Mouse (Mus musculus) activated CD4-positive, CD25-positive, alpha-beta regulatory T cell, adult 4 months (primary cell): Measurements from ENCODE around the gene Prickle3. TPM values are rescaled to one million over a fixed set of nuclear protein-coding genes. Genes with fewer than 3 reads are reported as not detected.
A peak's percentile ranks its signal among the peaks of the same experiment; 100 is the strongest.
"Not testable (repeated sequence)": the region's sequence is repeated elsewhere in the genome, so short reads cannot be mapped to it uniquely, and the experiment has no call there.

Experiments used
- ATAC-seq: one replicate; pipeline ENCODE4 v1.8.0; 2017
- polyA plus RNA-seq, 2 experiments: library from polyadenylated mRNA; unstranded; fragments of 100-300 nt; shearing (Covaris generic); gene quantifications; one replicate each; pipeline ENCODE4 v1.2.1; 2017

The Prickle3 gene
- polyA plus RNA-seq, 2 experiments from 2014 or later: 6.3 TPM

DNA sequence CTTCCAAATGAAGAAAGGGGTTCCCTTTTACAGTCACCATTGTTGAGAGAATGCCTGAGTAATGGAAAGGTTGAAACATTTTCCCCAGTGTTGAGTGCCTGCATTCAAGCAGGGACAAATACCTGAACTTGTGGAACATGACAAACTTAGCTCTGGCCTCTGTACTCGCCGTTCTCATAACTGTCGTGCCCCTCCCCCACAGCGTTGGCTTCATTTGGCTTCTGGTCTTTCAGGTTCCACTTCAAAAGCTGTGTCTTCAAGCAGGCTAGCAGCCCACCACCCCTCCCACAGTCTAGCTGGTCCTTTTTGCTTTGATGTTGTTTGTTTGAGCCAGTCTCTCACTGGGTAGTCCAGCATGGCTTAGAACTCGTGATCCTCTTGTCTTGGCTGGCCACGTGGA is 15.7 kb downstream of the Prickle3 start:
- no peak for ATAC-seq

DNA sequence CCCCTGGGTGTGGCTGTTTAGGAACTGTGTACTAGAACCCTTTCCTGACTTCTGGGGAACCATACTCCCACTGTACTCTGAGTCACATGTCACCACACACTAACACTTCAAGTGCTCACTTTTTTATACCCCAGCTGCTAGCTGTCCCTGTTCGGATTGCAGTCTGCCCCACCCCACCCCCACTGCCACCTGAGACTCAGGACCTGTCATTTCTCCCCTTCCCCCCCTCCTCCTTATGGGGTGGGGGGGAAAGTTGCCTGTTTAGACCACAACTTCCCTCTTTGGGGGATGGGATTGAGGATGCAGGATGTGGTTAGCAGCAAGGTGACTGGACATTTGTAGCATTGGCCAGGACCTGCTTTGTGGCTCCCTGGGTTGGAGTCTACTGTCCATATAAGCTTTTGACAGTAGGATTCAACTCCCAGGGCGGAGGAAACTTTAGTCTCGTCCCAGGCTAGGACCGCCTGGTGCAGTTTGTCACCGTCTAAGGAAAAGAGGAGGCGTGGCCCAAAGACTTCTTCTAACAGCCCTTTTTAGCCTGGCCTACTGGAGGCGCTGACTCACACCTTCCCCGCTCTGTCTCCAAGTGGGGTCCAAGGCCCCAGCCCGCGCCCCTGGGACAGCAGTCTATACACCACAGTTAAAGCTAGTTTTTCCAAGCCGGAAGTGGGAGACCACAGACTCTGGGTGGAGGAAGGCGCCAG is 16.7 kb downstream of the Prickle3 start:
- peak; percentile 24 for ATAC-seq

DNA sequence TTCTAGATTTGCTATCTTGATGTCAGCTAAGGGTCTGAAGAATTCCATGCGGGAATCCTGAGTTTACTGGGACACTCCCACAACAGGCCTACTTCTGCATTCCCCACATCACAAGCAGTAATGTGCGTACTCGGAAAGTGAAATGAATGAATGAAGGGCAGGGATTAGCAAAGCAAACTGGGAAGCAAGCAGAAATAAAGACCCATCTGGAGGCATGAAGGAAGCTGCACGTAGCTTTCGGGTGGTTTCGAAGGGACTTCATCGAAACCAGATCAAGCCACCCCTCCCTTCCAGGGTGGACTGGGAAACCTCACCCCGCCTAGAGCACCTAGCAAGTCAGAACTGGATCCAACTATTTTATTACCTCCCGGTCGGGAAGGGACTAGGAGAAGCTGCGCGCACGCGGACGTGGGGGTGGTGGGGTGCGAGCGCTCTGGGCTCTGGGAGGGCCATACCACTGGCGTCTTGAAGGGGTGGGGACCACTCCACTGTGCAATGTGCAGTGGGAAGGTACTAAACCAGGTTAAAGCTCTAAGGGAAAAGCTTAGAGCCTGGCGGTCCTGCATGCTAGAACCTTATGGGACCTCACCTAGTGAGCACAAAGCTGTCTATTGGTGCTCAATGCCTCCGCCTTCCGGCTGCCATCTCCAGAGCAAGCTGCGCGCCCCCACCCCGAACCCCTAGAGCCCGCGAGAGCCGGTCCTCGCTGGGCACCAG is 17.4 kb downstream of the Prickle3 start:
- ATAC-seq: peak; percentile 19

DNA sequence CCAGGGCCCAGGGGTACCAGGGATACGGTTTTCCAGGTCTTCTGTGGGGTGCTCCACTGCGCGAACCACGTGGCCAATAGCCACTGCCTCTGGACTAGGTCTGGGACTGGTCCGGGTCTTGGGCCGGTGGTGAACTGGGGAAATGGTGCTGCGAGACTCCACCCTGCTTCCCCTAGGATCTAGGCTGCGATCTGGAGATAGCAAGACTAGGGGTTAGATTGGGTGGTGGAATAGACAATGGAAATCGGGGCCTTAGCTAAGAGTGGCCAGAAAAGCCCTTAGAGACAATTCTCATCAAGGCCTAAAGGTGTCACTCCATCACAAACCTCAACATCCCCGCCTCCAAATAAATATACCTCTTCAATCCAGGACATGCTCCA is 17.9 kb downstream of the Prickle3 start:
- no peak for ATAC-seq

DNA sequence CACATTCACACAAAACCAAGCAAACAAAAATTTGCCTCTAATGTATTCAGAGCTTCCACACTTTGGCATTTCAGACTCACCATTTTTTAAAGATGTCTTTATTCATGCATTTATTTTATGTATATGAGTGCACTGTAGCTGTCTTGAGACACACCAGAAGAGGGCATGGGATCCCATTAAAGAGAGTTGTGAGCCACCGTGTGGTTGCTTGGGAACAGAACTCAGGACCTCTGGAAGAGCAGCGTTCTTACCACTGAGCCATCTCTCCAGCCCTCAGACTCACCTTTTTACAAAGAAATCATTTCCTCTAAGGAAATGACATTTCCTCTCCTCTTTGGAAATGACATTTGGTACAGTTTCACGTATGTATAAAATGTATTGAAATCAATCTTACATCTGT is 21.9 kb downstream of the Prickle3 start:
- ATAC-seq: no peak

DNA sequence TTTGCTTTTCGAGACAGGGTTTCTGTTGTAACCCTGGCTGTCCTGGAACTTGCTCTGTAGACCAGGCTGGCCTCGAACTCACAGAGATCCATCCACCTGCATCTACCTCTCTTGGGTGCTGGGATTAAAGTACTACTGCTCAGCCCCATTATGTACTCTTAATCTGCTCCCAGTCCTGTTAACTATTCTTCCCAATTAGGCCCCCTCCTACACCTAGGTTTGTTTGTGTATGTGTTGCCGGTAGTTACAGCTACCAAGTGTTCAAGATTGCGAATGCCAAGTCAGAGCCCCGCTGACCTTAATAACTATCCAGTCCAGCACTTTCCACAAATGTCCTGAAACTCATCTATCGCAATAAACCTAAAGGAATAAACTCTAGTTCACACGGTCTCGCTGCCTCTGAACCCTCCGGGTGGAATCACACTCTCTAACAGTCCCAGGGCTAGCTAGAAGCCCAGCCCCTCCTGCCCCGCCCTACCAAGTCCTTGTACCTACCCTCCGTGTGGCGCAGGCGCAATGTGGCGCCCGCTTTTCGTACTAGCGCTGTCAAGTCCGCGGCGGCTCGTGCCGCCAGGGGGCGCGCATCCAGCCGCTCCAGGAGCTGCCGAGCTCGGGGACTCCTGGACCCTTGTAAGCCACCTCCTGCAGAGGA is 22.5 kb downstream of the Prickle3 start:
- peak; percentile 94 for ATAC-seq

DNA sequence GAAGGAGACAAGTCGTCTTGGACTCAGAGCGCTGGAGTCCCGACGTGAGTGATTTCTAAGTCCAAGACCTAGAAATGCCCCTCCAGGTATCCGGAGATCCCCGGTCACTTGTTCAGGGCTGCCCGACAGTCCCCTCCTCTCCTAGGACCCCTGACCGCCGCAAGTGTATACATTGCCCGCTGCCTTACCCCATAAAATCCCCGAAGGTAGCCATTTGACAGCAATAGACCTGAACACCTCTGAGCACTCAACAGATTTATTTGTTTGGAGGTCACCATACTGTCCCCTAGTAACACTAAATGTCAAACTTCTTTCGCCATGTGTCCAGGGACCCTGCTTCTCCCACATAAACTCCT is 23.0 kb downstream of the Prickle3 start:
- no peak for ATAC-seq

DNA sequence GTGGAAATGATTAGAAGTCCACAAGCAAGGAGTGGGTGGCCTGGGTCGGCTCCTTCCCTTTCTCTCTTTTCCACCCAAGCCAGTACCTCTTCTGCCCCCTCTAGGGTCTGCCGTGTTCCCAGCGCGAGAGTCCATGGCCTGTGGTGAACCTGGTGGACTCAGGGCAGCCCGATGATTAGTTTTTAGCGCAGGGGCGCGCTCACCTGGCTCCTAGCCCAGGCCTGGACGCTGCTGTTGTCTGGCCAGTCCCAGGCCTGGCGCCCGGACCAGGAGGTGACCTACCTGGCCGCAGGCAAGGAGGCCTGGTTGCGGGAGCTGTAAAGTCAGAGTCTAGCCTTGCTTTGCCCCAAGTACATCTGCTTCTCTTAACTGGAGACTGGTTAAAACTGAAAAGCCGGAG is 23.8 kb downstream of the Prickle3 start, which contains the start of gene Magix:
Gene Magix (minus strand): TSS at position 388 of the 400 bp plus-strand sequence.
- no peak for ATAC-seq

DNA sequence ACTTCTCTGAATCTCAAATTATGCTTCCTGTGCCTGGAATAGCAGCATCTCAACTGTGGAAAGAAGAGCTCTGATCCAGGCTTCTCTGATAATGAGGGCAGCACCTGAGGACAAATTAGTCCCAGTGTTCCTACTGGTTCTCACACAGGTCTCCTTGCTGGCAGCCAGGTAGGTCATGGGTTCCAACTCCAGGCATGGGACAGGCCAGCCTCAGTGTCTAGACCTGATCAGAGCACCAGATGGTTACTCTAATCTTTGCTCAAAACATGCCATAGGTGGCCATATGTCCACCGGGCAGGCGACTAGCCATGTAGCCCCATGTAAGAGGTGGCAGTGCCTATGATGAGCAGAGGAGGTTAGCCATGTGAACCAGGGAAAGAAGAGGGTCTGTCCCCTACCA is 31.3 kb downstream of the Prickle3 start:
- ATAC-seq: no peak

DNA sequence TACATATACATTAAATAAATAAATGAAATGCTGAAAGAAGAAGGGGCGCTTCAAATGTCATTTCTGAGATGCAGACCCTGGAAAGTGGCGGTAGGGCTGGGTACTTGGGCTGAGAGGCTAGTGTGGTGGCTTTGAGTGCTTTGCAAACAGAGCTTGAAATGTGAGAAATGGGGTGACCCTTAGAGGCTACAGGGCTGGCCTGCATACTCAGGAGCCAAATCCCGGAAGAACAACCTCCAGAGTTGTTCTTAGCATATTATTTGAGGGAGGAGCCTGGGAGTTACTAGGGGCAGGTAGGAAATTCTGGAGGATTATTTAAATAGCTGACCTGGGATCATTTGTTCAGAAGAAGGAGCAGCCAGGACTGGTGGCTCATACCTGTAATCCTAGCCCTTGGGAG is 33.4 kb downstream of the Prickle3 start:
- no peak for ATAC-seq

DNA sequence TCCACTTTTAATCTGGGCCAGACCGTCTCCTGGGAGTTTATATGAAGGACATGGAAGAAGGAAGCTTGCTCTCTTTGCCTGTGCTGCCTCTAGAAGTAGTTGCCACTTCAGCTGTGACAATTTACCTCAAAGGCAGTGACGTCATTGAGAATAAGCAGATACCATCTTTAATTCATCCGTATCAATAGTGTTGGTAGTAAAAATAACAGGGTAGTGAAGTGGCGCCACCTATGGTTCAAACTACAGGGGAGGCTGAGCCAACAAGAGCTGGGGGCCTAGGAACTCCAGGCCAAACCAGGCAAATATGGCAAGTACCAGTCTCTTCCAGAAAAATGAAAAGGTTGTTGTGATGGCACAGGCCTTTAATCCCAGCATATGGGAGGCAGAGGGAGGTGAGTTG is 35.8 kb downstream of the Prickle3 start:
- ATAC-seq: peak; percentile 51

DNA sequence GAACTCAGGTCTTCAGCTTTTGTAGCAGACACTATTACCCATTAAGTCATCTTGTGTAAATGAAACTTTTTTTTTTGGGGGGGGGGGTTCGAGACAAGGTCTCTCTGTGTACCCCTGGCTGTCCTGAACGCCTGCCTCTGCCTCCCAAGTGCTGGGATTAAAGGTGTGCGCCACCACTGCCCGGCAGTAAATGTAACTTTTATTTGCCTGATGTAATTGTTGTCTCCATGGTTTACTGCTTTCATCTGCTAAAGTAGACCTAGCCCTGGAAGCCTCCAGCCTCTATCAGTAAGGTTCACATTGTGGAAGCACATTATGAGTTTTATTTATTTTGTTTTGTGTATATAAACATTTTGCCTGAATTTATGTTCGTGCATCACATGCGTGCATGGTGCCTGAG is 39.5 kb downstream of the Prickle3 start:
- no peak for ATAC-seq

DNA sequence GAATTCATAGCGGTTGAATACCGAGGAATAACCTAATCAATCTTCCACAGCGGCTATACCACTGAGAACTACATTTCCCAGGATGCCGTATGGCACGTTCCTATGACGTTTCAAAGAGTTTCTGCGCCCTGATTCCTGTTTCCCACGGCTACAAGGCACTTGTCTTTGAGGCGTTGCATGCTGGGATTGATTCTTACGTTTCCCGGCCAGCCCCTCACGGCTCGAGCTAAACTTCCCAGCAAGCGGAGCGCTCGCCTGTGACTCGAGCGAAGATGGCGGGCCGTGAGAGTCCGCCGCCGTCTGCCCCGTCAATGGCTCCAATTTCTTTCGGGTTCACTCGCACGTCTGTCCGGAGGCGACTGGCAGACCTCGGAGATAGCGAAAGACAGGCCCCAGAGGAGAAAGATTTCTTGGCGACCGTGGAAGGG is 39.9 kb downstream of the Prickle3 start, which contains the start of gene Gpkow:
Gene Gpkow (plus strand): TSS at position 178 of the 428 bp plus-strand sequence.
- peak; percentile 93 for ATAC-seq

DNA sequence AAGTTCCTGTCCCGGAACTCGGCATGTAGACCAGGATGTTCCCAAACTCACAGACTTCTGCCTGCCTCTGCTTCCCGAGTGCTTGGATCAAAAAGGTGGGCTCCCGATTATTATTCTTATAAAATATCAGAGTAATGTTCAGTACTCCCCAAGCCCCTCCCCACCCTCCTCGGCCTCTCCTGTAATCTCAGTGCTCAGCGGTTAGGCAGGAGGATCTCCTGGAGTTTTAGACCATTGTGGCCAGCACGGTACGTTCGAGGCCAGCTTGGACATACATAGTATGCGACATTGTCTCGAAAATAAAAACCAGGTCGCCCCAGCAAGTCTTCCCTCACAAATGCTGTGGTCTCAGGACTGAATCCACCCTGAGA is 56.7 kb downstream of the Prickle3 start:
- not testable (repeated sequence) for ATAC-seq

DNA sequence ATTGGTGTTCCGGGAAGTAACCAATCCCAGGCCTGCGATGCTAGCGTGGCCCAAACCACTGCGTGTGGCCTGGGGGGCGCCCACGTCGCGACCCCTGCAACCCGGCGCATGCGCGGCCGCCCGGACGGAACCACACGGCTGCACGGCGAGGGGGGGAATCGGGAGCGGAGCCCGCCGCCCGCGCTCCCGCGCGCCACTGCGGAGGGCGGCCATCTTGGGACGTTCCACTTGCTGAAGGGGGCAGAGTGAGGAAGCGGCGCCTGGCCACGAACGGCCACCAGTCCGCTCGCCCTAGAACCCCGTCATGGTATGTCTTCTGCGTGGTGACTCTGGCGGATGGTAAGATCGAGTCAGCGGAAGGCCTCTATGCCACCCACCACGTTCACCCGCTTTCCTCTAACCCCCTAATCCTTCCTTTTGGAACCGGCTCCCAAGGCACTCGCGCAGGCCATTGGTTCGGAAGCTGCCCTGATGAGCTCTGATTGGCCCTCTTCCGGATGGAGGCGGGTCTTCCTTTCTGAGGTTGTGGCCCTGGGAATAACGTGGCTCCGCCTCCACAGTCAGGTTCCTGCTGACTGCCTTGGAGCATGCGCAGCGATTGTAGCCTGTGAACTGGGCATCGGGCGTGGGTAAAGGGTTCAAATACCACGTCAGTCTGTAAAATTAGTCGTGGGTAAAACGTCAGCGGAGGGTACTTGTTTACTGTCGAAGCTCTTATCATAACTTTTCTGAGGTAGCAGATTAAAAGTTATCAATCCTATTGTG is 57.3 kb downstream of the Prickle3 start, which contains the start of gene Wdr45:
Gene Wdr45 (plus strand): TSS at position 199 of the 765 bp plus-strand sequence.
- peak; percentile 96 for ATAC-seq

DNA sequence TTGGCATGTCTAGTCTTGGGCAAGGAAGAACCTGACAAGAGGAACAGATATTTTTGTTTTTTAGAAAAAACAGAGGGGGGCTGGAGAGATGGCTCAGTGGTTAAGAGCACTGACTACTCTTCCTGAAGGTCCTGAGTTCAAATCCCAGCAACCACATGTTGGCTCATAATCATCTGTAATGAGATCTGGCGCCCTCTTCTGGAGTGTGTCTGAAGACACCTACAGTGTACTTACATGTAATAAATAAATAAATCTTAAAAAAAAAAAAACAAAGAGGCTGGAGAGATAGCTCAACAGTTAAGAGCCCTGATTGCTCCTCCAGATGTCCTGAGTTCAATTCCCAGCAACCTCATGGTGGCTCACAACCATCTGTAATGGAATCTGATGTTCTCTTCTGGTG is 59.0 kb downstream of the Prickle3 start:
- ATAC-seq: not testable (repeated sequence)

Other genes starting within 250 kb of the Prickle3 start
- gene Foxp3, start 83.6 kb upstream of the Prickle3 start, polyA plus RNA-seq: 10 to 100 TPM; 31.5 to 37.6 TPM
- gene Ppp1r3f, start 83.0 kb upstream of the Prickle3 start, polyA plus RNA-seq: 1 to 10 TPM; 4.4 to 6.5 TPM
- 1 to 10 TPM; 7.3 to 9.1 TPM for gene Ccdc22, start 51.7 kb upstream of the Prickle3 start, polyA plus RNA-seq
- not detected for gene Cacna1f, start 50.2 kb upstream of the Prickle3 start, polyA plus RNA-seq
- gene Syp, start 18.8 kb upstream of the Prickle3 start, polyA plus RNA-seq: 1 to 10 TPM; 5.8 to 7.5 TPM
- gene Plp2, start 14.1 kb downstream of the Prickle3 start, polyA plus RNA-seq: 100 to 1,000 TPM; 196 to 200 TPM
- gene Magix, start 24.0 kb downstream of the Prickle3 start, polyA plus RNA-seq: not detected
- gene Gpkow, start 39.9 kb downstream of the Prickle3 start, polyA plus RNA-seq: 10 to 100 TPM; 44.6 to 54.1 TPM
- 10 to 100 TPM; 38.9 to 48.2 TPM for gene Wdr45, start 57.1 kb downstream of the Prickle3 start, polyA plus RNA-seq
- not detected for gene Gm45208, start 65.0 kb downstream of the Prickle3 start, polyA plus RNA-seq
- gene Praf2, start 71.2 kb downstream of the Prickle3 start, polyA plus RNA-seq: 10 to 100 TPM; 34.0 to 36.1 TPM
- under 1 TPM in 1 of 2 experiments, not detected in 1; 0.20 TPM for gene Ccdc120, start 93.6 kb downstream of the Prickle3 start, polyA plus RNA-seq
- gene Tfe3, start 105.3 kb downstream of the Prickle3 start, polyA plus RNA-seq: 10 to 100 TPM in 1 of 2 experiments, 1 to 10 TPM in 1; 9.1 to 14.7 TPM
- 10 to 100 TPM; 46.6 to 58.8 TPM for gene Gripap1, start 132.5 kb downstream of the Prickle3 start, polyA plus RNA-seq
- under 1 TPM; 0.49 to 0.50 TPM for gene Kcnd1, start 165.0 kb downstream of the Prickle3 start, polyA plus RNA-seq
- 10 to 100 TPM; 15.4 to 21.1 TPM for gene Otud5, start 184.1 kb downstream of the Prickle3 start, polyA plus RNA-seq
- 10 to 100 TPM; 37.5 to 40.7 TPM for gene Pim2, start 221.0 kb downstream of the Prickle3 start, polyA plus RNA-seq
- 10 to 100 TPM; 11.3 to 17.3 TPM for gene Slc35a2, start 226.8 kb downstream of the Prickle3 start, polyA plus RNA-seq
- 100 to 1,000 TPM in 1 of 2 experiments, 10 to 100 TPM in 1; 88.7 to 101 TPM for gene Pqbp1, start 242.0 kb downstream of the Prickle3 start, polyA plus RNA-seq
- gene Timm17b, start 242.1 kb downstream of the Prickle3 start, polyA plus RNA-seq: 10 to 100 TPM; 95.9 to 96.8 TPM